Mouse (Mus musculus): ENCODE results near the gene Hist1h2ah. TPM values are rescaled to one million over a fixed set of nuclear protein-coding genes. Genes with fewer than 3 reads are reported as not detected.
"Not testable (repeated sequence)": the region's sequence is repeated elsewhere in the genome, so short reads cannot be mapped to it uniquely, and the experiment has no call there.

Gene Hist1h2ah
- polyA plus RNA-seq (2016; fragmentation: Nextera tagmentation; extraction: Ambion mirVana), result 12.1 and 14.3 TPM in 2 replicates

DNA sequence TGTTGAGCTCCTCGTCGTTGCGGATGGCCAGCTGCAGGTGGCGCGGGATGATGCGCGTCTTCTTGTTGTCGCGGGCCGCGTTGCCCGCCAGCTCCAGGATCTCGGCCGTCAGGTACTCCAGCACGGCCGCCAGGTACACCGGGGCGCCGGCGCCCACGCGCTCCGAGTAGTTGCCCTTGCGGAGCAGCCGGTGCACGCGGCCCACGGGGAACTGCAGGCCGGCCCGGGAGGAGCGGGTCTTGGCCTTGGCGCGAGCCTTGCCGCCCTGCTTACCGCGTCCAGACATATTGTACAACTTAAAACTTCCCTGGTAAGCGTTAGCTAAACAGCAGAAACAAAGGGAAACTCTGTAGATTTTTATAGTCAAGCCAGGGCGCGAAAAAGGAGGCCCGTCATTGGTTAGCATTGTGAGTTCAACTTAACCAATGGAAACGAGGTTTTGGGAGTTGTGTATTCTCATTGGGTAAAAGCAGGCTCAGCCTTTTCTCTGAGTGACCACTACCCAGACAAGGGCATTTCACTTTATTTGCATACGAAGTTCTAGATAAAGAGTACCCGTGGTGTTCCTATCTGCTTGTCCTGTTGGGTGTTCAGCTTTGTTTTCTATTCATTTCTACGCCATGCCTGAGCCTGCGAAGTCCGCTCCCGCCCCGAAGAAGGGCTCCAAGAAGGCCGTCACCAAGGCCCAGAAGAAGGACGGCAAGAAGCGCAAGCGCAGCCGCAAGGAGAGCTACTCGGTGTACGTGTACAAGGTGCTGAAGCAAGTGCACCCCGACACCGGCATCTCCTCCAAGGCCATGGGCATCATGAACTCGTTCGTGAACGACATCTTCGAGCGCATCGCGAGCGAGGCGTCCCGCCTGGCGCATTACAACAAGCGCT lies at the start of gene Hist1h2ah, which contains the start of gene Hist1h2bk:
Gene Hist1h2ah, minus strand, starts transcription at position 302 of the 882 bp plus-strand sequence.
Gene Hist1h2bk, plus strand, starts transcription at position 604 of the 882 bp plus-strand sequence.
- not testable (repeated sequence) for H3K9me3 ChIP-seq; H3K36me3 ChIP-seq (replicated peaks); H3K27me3 ChIP-seq (ENCODE audit: poor library complexity, severe bottlenecking)
- WGBS, result 0% methylated on average over 29 of the region's 69 CpGs
- Histone ChIP-seq H3K4me1 (peaks cover 47% of the 10 kb centered on the region), H3K4me3 (peak within 1 kb of the TSS; percentile 58), H3K27ac (peak within 1 kb of the TSS; percentile 96)
- DNase-seq (ENCODE audit: extremely low spot score, low spot score), result peak; percentile 88

DNA sequence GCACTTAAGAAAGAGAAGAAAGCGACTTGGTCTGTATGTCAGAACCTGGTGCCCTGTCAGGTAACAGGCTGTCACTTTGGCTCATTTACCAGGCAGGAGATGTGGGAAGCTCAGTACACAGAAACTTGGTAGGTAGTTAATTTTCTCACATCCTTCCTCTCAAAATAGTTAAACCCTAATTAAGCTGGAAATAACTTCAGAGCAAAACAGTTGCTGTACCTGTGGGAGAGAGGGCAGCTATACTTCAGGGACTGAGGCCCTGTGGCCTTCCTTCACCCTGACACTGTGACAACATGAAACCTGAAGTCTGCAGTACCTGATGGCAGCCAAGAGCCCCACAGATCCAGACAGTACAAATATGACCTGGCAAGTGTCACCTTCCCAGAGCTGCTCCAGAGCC lies 48.8 kb upstream of the Hist1h2ah start, which contains the start of gene Vmn1r188:
Gene Vmn1r188, plus strand, starts transcription at position 301 of the 400 bp plus-strand sequence.
- WGBS, result 93% methylated on average over 1 of the region's 1 CpGs
- not testable (repeated sequence) for H3K4me1 ChIP-seq

DNA sequence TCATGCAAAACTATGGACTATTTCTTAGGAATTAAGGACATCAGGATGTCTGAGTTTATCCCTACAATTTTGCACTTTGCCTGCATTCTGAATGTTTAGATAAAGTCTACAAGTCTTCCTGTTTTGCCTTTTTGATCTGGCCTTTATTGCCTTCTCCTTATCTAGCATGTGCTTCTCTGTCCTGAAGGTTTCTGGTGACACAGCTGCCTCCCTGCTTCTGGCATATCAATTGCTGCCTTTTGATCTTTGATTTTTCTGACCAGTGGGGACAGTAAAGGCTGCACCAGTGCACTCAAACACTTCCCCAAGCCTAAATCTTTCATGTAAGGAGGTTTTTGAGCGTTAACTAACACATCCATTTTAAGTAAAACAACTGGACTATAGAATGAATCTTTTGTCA lies 28.1 kb upstream of the Hist1h2ah start:
- H3K4me3 ChIP-seq, result no peak overlapping the region
- no peaks in the 10 kb centered on the region for H3K9me3 ChIP-seq
- H3K27ac ChIP-seq, result no peak overlapping the region
- no peaks in the 10 kb centered on the region for H3K36me3 ChIP-seq (replicated peaks)
- H3K27me3 ChIP-seq (ENCODE audit: poor library complexity, severe bottlenecking), result no peaks in the 10 kb centered on the region
- 75% methylated on average over 1 of the region's 1 CpGs for WGBS
- H3K4me1 ChIP-seq, result no peaks in the 10 kb centered on the region
- no peak for DNase-seq (ENCODE audit: extremely low spot score, low spot score)

More for the DNA sequence above, 48.8 kb upstream of the Hist1h2ah start, which contains the start of gene Vmn1r188:
- not testable (repeated sequence) for DNase-seq (ENCODE audit: extremely low spot score, low spot score); H3K36me3 ChIP-seq (replicated peaks); H3K9me3 ChIP-seq; H3K4me3 ChIP-seq; H3K27me3 ChIP-seq (ENCODE audit: poor library complexity, severe bottlenecking); H3K27ac ChIP-seq

- no peak for DNase-seq (ENCODE audit: extremely low spot score, low spot score)
- no peak overlapping the region for H3K4me3 ChIP-seq
- no peaks in the 10 kb centered on the region for H3K27me3 ChIP-seq (ENCODE audit: poor library complexity, severe bottlenecking)
- H3K27ac ChIP-seq, result no peak overlapping the region
- H3K4me1 ChIP-seq, result no peaks in the 10 kb centered on the region
- 86% methylated on average over 1 of the region's 1 CpGs for WGBS
- H3K9me3 ChIP-seq, result no peaks in the 10 kb centered on the region
- H3K36me3 ChIP-seq (replicated peaks), result no peaks in the 10 kb centered on the region
Observed at GRCm38 (mm10) chr13:22061422-22061821, 26.1 kb upstream of the Hist1h2ah start.

GRCm38 (mm10) chr13:22053754-22054153 lies 18.4 kb upstream of the Hist1h2ah start:
- Histone ChIP-seq H3K4me1 (peaks cover 20% of the 10 kb centered on the region), H3K36me3 (replicated peaks) (no peaks in the 10 kb centered on the region), H3K27ac (no peak overlapping the region), H3K9me3 (no peaks in the 10 kb centered on the region), H3K27me3 (ENCODE audit: poor library complexity, severe bottlenecking) (no peaks in the 10 kb centered on the region), H3K4me3 (no peak overlapping the region)
- DNase-seq (ENCODE audit: extremely low spot score, low spot score), result no peak
- 84% methylated on average over 1 of the region's 1 CpGs for WGBS

GRCm38 (mm10) chr13:22051523-22051859 lies 16.1 kb upstream of the Hist1h2ah start:
- DNase-seq (ENCODE audit: extremely low spot score, low spot score), result no peak
- no peaks in the 10 kb centered on the region for H3K9me3 ChIP-seq
- H3K27ac ChIP-seq, result peak overlapping the region; percentile 88
- H3K4me1 ChIP-seq, result peaks cover 20% of the 10 kb centered on the region
- H3K27me3 ChIP-seq (ENCODE audit: poor library complexity, severe bottlenecking), result no peaks in the 10 kb centered on the region
- no peaks in the 10 kb centered on the region for H3K36me3 ChIP-seq (replicated peaks)
- WGBS, result 19% methylated on average over 5 of the region's 5 CpGs
- peak overlapping the region; percentile 61 for H3K4me3 ChIP-seq

DNA sequence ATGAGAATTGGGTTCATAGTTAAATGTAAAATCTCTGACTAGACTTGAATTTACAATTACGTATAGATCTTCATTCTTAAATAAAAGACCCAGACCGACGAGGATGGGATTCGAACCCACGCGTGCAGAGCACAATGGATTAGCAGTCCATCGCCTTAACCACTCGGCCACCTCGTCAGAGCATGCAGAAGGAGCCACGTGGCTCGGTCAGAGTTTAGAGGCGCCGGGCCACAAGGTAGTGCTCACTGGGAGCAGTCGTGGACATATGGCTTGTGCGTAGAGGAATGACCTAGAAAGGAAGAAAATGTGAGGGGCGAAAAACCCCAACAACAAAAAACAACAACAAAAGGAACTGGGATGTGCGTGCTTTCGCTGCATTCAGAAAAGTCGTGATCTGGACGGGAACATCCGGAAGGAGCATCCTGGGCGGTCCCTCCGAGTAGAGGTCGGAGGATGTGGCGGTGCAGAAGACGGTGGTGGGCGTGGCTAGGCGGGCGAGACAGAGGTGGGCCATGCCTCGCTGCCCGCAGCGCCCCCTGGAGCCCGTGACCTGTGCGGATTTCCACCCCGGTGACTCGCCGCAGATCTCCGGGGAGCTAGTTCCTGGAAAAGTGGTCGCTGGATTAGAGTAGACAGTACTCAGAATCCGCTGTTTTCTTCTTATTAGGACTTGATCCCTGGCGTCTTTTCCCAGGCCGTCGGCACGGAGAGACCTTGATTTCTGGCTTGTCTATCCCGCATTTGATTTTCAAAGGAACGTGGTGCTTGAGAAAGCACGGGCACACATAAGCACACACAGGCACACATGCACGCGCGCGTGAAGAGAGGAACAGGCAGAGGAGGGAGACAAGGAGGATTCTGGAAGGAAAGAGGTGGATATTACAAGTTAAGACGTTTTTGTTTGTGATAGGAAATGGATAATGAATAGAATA lies 15.5 kb upstream of the Hist1h2ah start:
- Histone ChIP-seq H3K4me3 (peak overlapping the region; percentile 61), H3K36me3 (replicated peaks) (no peaks in the 10 kb centered on the region), H3K9me3 (no peaks in the 10 kb centered on the region), H3K27me3 (ENCODE audit: poor library complexity, severe bottlenecking) (no peaks in the 10 kb centered on the region), H3K4me1 (peaks cover 20% of the 10 kb centered on the region), H3K27ac (peak overlapping the region; percentile 88)
- DNase-seq (ENCODE audit: extremely low spot score, low spot score), result peak; percentile 95
- WGBS, result under 1% methylated on average over 52 of the region's 52 CpGs

GRCm38 (mm10) chr13:22049737-22050440 lies 14.5 kb upstream of the Hist1h2ah start:
- Histone ChIP-seq H3K4me3 (peak overlapping the region; percentile 61), H3K9me3 (no peaks in the 10 kb centered on the region), H3K36me3 (replicated peaks) (no peaks in the 10 kb centered on the region), H3K27me3 (ENCODE audit: poor library complexity, severe bottlenecking) (no peaks in the 10 kb centered on the region), H3K4me1 (peaks cover 24% of the 10 kb centered on the region), H3K27ac (peak overlapping the region; percentile 88)
- peak; percentile 82 for DNase-seq (ENCODE audit: extremely low spot score, low spot score)
- 3% methylated on average over 14 of the region's 14 CpGs for WGBS

- WGBS, result 77% methylated on average over 2 of the region's 2 CpGs
- H3K4me1 ChIP-seq, result peaks cover 33% of the 10 kb centered on the region
- DNase-seq (ENCODE audit: extremely low spot score, low spot score), result no peak
- H3K9me3 ChIP-seq, result no peaks in the 10 kb centered on the region
- H3K36me3 ChIP-seq (replicated peaks), result no peaks in the 10 kb centered on the region
- H3K27ac ChIP-seq, result no peak overlapping the region
- H3K4me3 ChIP-seq, result no peak overlapping the region
- no peaks in the 10 kb centered on the region for H3K27me3 ChIP-seq (ENCODE audit: poor library complexity, severe bottlenecking)
Observed at GRCm38 (mm10) chr13:22049041-22049440, 13.7 kb upstream of the Hist1h2ah start.

DNA sequence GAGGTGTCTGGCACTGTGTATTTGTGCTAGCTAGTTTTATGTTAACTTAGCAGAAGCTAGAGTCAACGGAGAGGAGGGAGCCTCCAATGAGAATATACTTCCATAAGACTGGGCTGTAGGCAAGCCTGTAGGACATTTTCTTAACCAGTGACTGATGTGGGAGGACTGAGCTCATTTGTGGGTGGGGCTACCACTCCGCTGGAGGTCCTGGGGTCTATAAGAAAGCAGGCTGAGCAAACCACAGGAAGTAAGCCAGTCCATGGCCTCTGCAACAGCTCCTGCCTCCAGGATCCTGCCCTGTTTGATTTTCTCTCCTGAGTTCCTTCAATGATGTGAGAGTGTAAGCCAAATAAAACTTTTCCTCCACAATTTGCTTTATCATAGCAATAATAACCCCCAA lies 9.9 kb upstream of the Hist1h2ah start:
- Histone ChIP-seq H3K4me3 (no peak overlapping the region), H3K27me3 (ENCODE audit: poor library complexity, severe bottlenecking) (no peaks in the 10 kb centered on the region), H3K27ac (0 out of 2 replicates have a peak overlapping the region, but pooled peaks have one; percentile 5), H3K9me3 (no peaks in the 10 kb centered on the region), H3K36me3 (replicated peaks) (no peaks in the 10 kb centered on the region), H3K4me1 (peaks cover 40% of the 10 kb centered on the region)
- no peak for DNase-seq (ENCODE audit: extremely low spot score, low spot score)
- WGBS, result 61% methylated on average over 2 of the region's 2 CpGs

DNA sequence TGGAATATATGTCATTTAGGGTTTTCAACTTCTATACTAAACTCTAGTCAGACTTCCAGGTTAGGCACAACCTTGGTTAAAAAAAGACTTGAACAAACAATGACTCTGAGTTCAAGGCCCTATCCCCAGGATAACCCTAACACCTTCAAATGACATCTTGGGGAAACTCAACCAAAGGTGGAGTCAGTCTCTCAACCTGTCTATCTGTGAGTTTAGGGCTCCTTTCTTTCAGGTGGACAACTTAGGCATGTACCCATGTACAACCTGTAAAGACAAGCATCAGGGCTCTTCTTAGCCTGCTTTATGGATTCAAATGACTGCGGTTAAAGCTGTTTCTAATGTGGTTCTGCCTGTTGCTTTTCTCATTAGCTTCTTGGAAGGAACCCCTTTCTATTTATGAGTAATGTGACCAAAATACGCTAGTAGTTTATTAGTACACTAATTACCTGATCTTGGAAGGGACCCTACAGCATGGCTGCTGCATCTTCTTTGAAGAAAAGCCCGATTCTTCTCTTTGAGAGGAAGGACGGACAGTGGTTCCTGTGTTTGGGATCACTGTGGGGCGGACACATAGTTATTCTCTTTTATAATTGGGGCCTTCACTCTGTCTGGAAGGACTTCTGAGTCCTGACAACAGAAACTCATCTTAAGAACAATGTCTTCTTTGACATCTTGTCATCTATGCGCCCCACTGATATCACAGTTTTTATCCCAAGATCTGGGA lies 9.2 kb upstream of the Hist1h2ah start:
- no peaks in the 10 kb centered on the region for H3K36me3 ChIP-seq (replicated peaks)
- no peaks in the 10 kb centered on the region for H3K9me3 ChIP-seq
- WGBS, result 83% methylated on average over 6 of the region's 6 CpGs
- DNase-seq (ENCODE audit: extremely low spot score, low spot score), result no peak
- H3K27ac ChIP-seq, result 0 out of 2 replicates have a peak overlapping the region, but pooled peaks have one; percentile 86
- H3K4me3 ChIP-seq, result peak overlapping the region; percentile 52
- peaks cover 40% of the 10 kb centered on the region for H3K4me1 ChIP-seq
- H3K27me3 ChIP-seq (ENCODE audit: poor library complexity, severe bottlenecking), result no peaks in the 10 kb centered on the region

Measured in forebrain, embryonic 10.5 days (tissue).